Mouse (Mus musculus) MEL (cell line): Measurements from ENCODE around the gene 1700025G04Rik.

ENCODE experiments used
- CTCF ChIP-seq, 3 experiments: IDR thresholded peaks in 2 of 3; conservative IDR thresholded peaks in 1 of 3; 2 replicates each; pipeline ENCODE4 v1.5.1; 2011 to 2012; ENCODE audit warnings: low read length in 3 of 3, low read depth in 2 of 3, mild to moderate bottlenecking in 2 of 3, improper control_type of control experiment in 1 of 3, inconsistent platforms in 1 of 3, mixed read lengths in 1 of 3, moderate library complexity in 1 of 3; ENCODE audit not compliant: control insufficient read depth in 1 of 3, insufficient read depth in 1 of 3, poor library complexity in 1 of 3, severe bottlenecking in 1 of 3
- EP300 ChIP-seq, 2 experiments: IDR thresholded peaks; 2 replicates each; pipeline ENCODE4 v1.6.1; 2011; ENCODE audit warnings: improper control_type of control experiment in 2 of 2, low read length in 2 of 2, low read depth in 1 of 2, mild to moderate bottlenecking in 1 of 2
- GATA1 ChIP-seq: IDR thresholded peaks from 2 replicates; pipeline ENCODE4 v1.6.1; 2011; ENCODE audit warnings: low read depth, low read length, improper control_type of control experiment
- MAX ChIP-seq: IDR thresholded peaks from 2 replicates; pipeline ENCODE4 v1.6.1; 2011; ENCODE audit warnings: low read length, improper control_type of control experiment
- MEF2A ChIP-seq: IDR thresholded peaks from 2 replicates; pipeline ENCODE4 v1.6.1; 2014; ENCODE audit warnings: low read depth, mild to moderate bottlenecking, inconsistent platforms, low read length, improper control_type of control experiment; ENCODE audit not compliant: poor library complexity, insufficient replicate concordance, severe bottlenecking; ENCODE audit errors: extremely low read depth
- MXI1 ChIP-seq: IDR thresholded peaks from 2 replicates; pipeline ENCODE4 v1.6.1; 2011; ENCODE audit warnings: mild to moderate bottlenecking, low read depth, low read length, improper control_type of control experiment
- POLR2A ChIP-seq, 2 experiments: IDR thresholded peaks; 2 replicates each; pipeline ENCODE4 v1.6.1; 2011 to 2012; ENCODE audit warnings: low read length in 2 of 2, mild to moderate bottlenecking in 2 of 2, control low read depth in 1 of 2, improper control_type of control experiment in 1 of 2, low read depth in 1 of 2, moderate library complexity in 1 of 2; ENCODE audit not compliant: control insufficient read depth in 1 of 2, insufficient read depth in 1 of 2, poor library complexity in 1 of 2
- RCOR1 ChIP-seq: IDR thresholded peaks from 2 replicates; pipeline ENCODE4 v1.6.1; 2012; ENCODE audit warnings: low read depth, mild to moderate bottlenecking, inconsistent platforms, low read length, improper control_type of control experiment
- SMC3 ChIP-seq: IDR thresholded peaks from 2 replicates; pipeline ENCODE4 v1.6.1; 2011; ENCODE audit warnings: low read depth, low read length, improper control_type of control experiment
- TAL1 ChIP-seq: IDR thresholded peaks from 2 replicates; pipeline ENCODE4 v1.6.1; 2012; ENCODE audit warnings: mild to moderate bottlenecking, inconsistent platforms, low read length, moderate library complexity, mixed read lengths
- ZNF384 ChIP-seq: IDR thresholded peaks from 2 replicates; pipeline ENCODE4 v1.6.1; 2012; ENCODE audit warnings: low read depth, mild to moderate bottlenecking, inconsistent platforms, low read length, improper control_type of control experiment

- TF ChIP-seq POLR2A (IDR thresholded peaks at IDR 0.05; ENCODE audit: control insufficient read depth in 1 of 2, insufficient read depth in 1 of 2, low read depth in 1 of 2, low read length in 2 of 2, poor library complexity in 1 of 2): no peak
- no peak for TF ChIP-seq CTCF (IDR thresholded peaks at IDR 0.05 in 2 of 3, conservative IDR thresholded peaks at IDR 0.05 in 1 of 3; ENCODE audit: control insufficient read depth in 1 of 3, insufficient read depth in 1 of 3, low read depth in 2 of 3, low read length in 3 of 3, poor library complexity in 1 of 3, severe bottlenecking in 1 of 3)
- no peak for TF ChIP-seq MEF2A
- no peak for TF ChIP-seq MAX
- no peak for TF ChIP-seq EP300 (IDR thresholded peaks at IDR 0.05; ENCODE audit: low read depth in 1 of 2, low read length in 2 of 2)
- no peak for TF ChIP-seq GATA1
- no peak for TF ChIP-seq TAL1
- no peak for TF ChIP-seq ZNF384
- TF ChIP-seq MXI1: no peak
- no peak for TF ChIP-seq SMC3
- TF ChIP-seq RCOR1: no peak
Measured at GRCm38 (mm10) chr1:151816051-151816450, 273.9 kb downstream of the 1700025G04Rik start.
